Mouse (Mus musculus): ENCODE measurements around the gene Serpina3m. TPM values are rescaled to one million over a fixed set of nuclear protein-coding genes. Genes with fewer than 3 reads are reported as not detected.
"Not testable (repeated sequence)": the region's sequence is repeated elsewhere in the genome, so short reads cannot be mapped to it uniquely, and the experiment has no call there.

The Serpina3m gene
- polyA plus RNA-seq, 1 experiment from 2014 or later, result not detected

DNA sequence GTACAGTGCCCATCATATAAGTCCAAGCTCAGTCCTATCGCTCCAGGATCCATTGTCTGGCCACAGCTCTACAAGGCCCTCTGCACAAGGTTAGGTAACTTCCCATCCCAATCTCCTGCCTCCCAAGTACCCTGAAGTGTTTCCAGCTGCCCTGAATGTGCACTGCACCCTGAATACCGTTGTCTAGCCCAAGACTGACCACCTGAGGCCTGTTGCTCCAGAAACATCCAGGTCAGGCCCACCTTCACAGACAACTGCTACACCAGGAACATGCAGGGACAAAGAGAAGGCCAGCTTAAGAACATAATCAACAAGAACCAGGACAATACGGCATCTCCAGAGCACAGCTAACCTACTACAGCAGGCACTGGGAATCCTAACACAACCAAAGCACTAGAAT is 31.7 kb downstream of the Serpina3m start:
- Histone ChIP-seq H3K4me2 (ENCODE audit: low read depth, low read length) (no peak overlapping the region), H3K27ac (replicated peaks; ENCODE audit: low read depth, low read length) (no peak overlapping the region), H3K4me3 (ENCODE audit: low read depth, low read length) (no peak overlapping the region), H3K9ac (replicated peaks; ENCODE audit: low read length) (no peak overlapping the region), H3K9me3 (replicated peaks; ENCODE audit: control insufficient read depth, low read length) (no peaks in the 10 kb centered on the region), H3K4me1 (ENCODE audit: control insufficient read depth, insufficient read depth, low read length) (no peaks in the 10 kb centered on the region), H3K36me3 (replicated peaks; ENCODE audit: control insufficient read depth, insufficient read depth, low read depth, low read length) (no peaks in the 10 kb centered on the region), H3K27me3 (ENCODE audit: control insufficient read depth, insufficient read depth, low read length) (no peaks in the 10 kb centered on the region)
- no peak for DNase-seq (ENCODE audit: low spot score)
- no peak for ATAC-seq (replicated peaks; ENCODE audit: insufficient number of reproducible peaks, low FRiP score, low TSS enrichment, low read depth)
- WGBS, result 87% methylated on average over 3 of the region's 3 CpGs

DNA sequence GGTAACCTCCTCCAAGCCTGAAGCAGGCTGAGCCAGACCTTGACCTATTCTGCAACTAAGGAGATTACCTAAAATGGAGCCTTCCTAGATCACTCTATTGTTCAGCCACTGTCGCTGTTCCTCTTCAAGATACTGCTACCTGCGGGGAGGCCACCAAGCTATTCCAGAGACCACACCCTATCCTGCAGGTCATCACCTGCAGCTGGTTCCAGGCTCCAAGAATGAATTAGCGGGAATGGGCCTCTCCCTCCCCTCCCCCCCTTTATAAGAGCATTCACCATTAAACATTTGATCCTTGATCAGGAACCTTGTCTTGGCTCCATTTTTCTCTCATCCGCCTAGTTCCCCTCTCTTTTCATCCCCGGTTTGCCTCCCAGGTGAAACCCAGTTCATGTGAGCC is 38.9 kb downstream of the Serpina3m start:
- H3K4me1 ChIP-seq (ENCODE audit: control insufficient read depth, insufficient read depth, low read length); H3K4me2 ChIP-seq (ENCODE audit: low read depth, low read length); H3K27me3 ChIP-seq (ENCODE audit: control insufficient read depth, insufficient read depth, low read length); H3K9me3 ChIP-seq (replicated peaks; ENCODE audit: control insufficient read depth, low read length); H3K36me3 ChIP-seq (replicated peaks; ENCODE audit: control insufficient read depth, insufficient read depth, low read depth, low read length); H3K9ac ChIP-seq (replicated peaks; ENCODE audit: low read length); H3K4me3 ChIP-seq (ENCODE audit: low read depth, low read length); ATAC-seq (replicated peaks; ENCODE audit: insufficient number of reproducible peaks, low FRiP score, low TSS enrichment, low read depth); DNase-seq (ENCODE audit: low spot score); H3K27ac ChIP-seq (replicated peaks; ENCODE audit: low read depth, low read length): not testable (repeated sequence)
- WGBS, result 63% methylated on average over 5 of the region's 5 CpGs

DNA sequence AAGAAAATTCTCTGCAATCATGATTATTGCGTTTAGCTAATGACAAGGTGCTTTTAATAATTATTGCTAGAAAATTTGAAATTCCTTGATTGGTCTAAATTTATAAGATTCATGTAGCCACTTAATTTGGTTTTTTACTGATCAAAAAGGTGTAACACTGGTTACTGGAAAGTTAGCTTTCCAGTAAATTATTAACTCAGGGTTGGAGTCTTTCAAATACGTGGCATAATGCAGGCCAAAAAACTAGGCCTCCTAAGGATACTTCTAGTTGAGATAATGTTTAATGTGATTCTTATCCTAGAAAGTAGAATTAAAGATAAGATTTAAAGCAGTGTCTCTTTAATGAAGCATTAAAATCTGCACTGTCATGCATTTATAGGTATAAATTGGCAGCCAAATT is 40.1 kb downstream of the Serpina3m start:
- H3K9ac ChIP-seq (replicated peaks; ENCODE audit: low read length); ATAC-seq (replicated peaks; ENCODE audit: insufficient number of reproducible peaks, low FRiP score, low TSS enrichment, low read depth): not testable (repeated sequence)

DNA sequence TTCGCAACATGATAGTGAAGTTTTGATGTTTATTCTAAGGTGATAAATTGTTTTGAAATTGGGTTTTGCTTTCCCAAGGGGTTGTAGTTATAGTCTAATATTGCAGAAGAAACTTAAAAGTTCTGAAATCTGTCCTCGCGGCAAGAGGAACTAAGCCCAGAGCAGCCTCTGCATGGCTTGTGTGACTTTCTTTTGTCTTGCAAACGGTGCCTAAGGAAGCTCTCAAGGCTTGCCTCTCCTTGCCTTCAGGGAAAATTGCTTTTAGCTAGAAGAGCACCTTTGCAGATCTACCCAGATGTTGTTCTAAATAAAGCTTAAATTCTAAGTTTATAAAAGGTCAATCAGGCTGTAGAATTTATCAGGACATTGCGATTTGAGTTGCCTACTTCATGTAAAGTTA is 40.5 kb downstream of the Serpina3m start:
- DNase-seq (ENCODE audit: low spot score); H3K36me3 ChIP-seq (replicated peaks; ENCODE audit: control insufficient read depth, insufficient read depth, low read depth, low read length); H3K4me3 ChIP-seq (ENCODE audit: low read depth, low read length); H3K27me3 ChIP-seq (ENCODE audit: control insufficient read depth, insufficient read depth, low read length); ATAC-seq (replicated peaks; ENCODE audit: insufficient number of reproducible peaks, low FRiP score, low TSS enrichment, low read depth); H3K9me3 ChIP-seq (replicated peaks; ENCODE audit: control insufficient read depth, low read length); H3K4me1 ChIP-seq (ENCODE audit: control insufficient read depth, insufficient read depth, low read length); H3K9ac ChIP-seq (replicated peaks; ENCODE audit: low read length); H3K4me2 ChIP-seq (ENCODE audit: low read depth, low read length); H3K27ac ChIP-seq (replicated peaks; ENCODE audit: low read depth, low read length): not testable (repeated sequence)
- 43% methylated on average over 5 of the region's 5 CpGs for WGBS

More for the DNA sequence above, 40.1 kb downstream of the Serpina3m start:
- WGBS, result 69% methylated on average over 2 of the region's 2 CpGs
- H3K27me3 ChIP-seq (ENCODE audit: control insufficient read depth, insufficient read depth, low read length); DNase-seq (ENCODE audit: low spot score); H3K4me2 ChIP-seq (ENCODE audit: low read depth, low read length); H3K9me3 ChIP-seq (replicated peaks; ENCODE audit: control insufficient read depth, low read length); H3K36me3 ChIP-seq (replicated peaks; ENCODE audit: control insufficient read depth, insufficient read depth, low read depth, low read length); H3K4me1 ChIP-seq (ENCODE audit: control insufficient read depth, insufficient read depth, low read length); H3K27ac ChIP-seq (replicated peaks; ENCODE audit: low read depth, low read length); H3K4me3 ChIP-seq (ENCODE audit: low read depth, low read length): not testable (repeated sequence)

DNA sequence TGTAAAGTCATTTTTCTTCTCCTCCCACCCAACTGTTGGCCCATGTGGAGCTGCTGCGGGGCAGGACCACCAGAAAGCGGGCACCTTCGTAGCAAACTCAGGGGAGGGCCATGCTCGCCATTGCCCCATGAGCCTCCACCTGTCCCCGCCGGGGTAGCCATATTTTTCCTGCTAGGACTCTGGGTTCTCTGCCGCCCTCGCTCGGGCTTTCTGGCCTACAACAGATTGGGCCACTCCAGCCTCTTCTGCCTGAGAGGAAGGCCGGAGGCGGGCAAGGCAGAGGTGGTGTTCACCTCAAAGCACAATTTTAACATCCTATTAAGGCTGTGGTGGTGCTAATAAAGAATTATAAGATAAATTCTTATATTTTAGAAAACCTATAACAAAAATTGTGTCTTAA is 41.6 kb downstream of the Serpina3m start:
- Histone ChIP-seq H3K4me3 (ENCODE audit: low read depth, low read length) (no peak overlapping the region), H3K9me3 (replicated peaks; ENCODE audit: control insufficient read depth, low read length) (no peaks in the 10 kb centered on the region), H3K36me3 (replicated peaks; ENCODE audit: control insufficient read depth, insufficient read depth, low read depth, low read length) (no peaks in the 10 kb centered on the region), H3K27me3 (ENCODE audit: control insufficient read depth, insufficient read depth, low read length) (no peaks in the 10 kb centered on the region), H3K9ac (replicated peaks; ENCODE audit: low read length) (no peak overlapping the region), H3K27ac (replicated peaks; ENCODE audit: low read depth, low read length) (no peak overlapping the region), H3K4me1 (ENCODE audit: control insufficient read depth, insufficient read depth, low read length) (no peaks in the 10 kb centered on the region), H3K4me2 (ENCODE audit: low read depth, low read length) (no peak overlapping the region)
- WGBS, result 91% methylated on average over 11 of the region's 11 CpGs
- ATAC-seq (replicated peaks; ENCODE audit: insufficient number of reproducible peaks, low FRiP score, low TSS enrichment, low read depth) (no peak), DNase-seq (ENCODE audit: low spot score) (no peak)

DNA sequence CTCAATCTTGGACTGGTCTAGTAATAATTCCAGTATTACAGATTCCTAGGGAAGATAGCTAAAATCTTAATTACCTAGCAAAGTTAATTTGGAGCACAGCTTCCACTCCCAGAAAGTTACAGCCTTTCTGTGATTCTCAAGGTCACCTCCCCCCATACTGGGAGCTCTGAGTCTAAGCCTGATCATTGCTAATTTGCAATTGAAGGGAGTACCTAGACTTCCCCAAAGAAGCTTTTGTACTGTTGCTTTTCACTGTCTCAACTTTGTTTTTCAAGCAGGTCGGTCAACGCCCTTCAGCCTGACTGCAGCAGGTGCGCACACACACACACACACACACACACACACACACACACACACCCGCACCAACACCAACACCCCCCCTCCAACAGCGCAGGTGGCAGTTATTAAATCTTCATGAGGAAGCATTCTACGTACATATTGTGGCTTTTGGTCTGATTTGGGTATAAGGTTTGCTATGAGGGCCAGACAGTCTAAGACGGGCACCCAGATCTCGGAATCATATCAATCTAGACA is 42.9 kb downstream of the Serpina3m start:
- H3K27me3 ChIP-seq (ENCODE audit: control insufficient read depth, insufficient read depth, low read length); H3K36me3 ChIP-seq (replicated peaks; ENCODE audit: control insufficient read depth, insufficient read depth, low read depth, low read length); H3K4me3 ChIP-seq (ENCODE audit: low read depth, low read length); H3K9me3 ChIP-seq (replicated peaks; ENCODE audit: control insufficient read depth, low read length); DNase-seq (ENCODE audit: low spot score); H3K4me1 ChIP-seq (ENCODE audit: control insufficient read depth, insufficient read depth, low read length); ATAC-seq (replicated peaks; ENCODE audit: insufficient number of reproducible peaks, low FRiP score, low TSS enrichment, low read depth); H3K9ac ChIP-seq (replicated peaks; ENCODE audit: low read length); H3K4me2 ChIP-seq (ENCODE audit: low read depth, low read length); H3K27ac ChIP-seq (replicated peaks; ENCODE audit: low read depth, low read length): not testable (repeated sequence)
- 85% methylated on average over 8 of the region's 8 CpGs for WGBS

DNA sequence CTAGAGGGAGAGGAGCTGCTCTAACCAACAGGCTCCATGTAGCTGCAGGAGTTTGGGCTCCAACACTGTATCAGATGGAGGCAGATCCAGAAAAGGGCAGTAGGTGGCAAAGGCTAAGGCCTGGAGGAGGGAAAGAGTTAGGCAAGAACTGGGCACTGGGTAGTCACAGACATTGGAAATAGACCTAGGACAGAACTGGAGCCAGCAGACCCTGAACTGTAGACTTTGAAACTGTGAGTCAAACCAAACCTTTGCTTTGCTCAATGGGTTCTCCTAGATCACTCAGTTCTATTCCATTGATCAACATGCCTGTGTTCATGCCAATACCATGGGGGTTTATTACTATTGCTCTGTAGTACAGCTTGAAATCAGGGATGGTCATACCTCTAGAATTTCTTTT is 47.7 kb downstream of the Serpina3m start:
- H3K9me3 ChIP-seq (replicated peaks; ENCODE audit: control insufficient read depth, low read length); H3K4me2 ChIP-seq (ENCODE audit: low read depth, low read length); H3K9ac ChIP-seq (replicated peaks; ENCODE audit: low read length); DNase-seq (ENCODE audit: low spot score); H3K4me1 ChIP-seq (ENCODE audit: control insufficient read depth, insufficient read depth, low read length); H3K36me3 ChIP-seq (replicated peaks; ENCODE audit: control insufficient read depth, insufficient read depth, low read depth, low read length); H3K27ac ChIP-seq (replicated peaks; ENCODE audit: low read depth, low read length); H3K4me3 ChIP-seq (ENCODE audit: low read depth, low read length); H3K27me3 ChIP-seq (ENCODE audit: control insufficient read depth, insufficient read depth, low read length); ATAC-seq (replicated peaks; ENCODE audit: insufficient number of reproducible peaks, low FRiP score, low TSS enrichment, low read depth): not testable (repeated sequence)

DNA sequence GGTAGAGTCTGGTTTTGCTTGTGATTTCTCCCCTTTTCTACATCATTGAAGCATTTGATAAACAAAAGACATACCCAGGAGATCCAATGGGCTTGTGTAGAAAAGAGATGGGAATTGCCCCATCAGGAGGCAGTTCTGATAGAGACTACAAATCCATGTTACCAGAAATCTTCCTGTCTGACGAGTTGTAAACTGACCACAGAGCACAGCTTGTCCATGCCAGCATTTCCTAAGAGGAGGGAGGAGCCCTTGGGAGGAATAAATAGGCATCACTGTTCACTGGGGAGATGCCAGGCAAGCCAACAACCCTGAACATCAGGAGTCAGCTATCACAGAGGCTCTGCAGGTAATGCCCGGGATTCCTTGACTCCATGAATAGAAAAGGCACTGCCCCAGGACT is 48.6 kb downstream of the Serpina3m start:
- not testable (repeated sequence) for H3K27me3 ChIP-seq (ENCODE audit: control insufficient read depth, insufficient read depth, low read length); H3K4me2 ChIP-seq (ENCODE audit: low read depth, low read length); DNase-seq (ENCODE audit: low spot score); H3K27ac ChIP-seq (replicated peaks; ENCODE audit: low read depth, low read length); H3K4me1 ChIP-seq (ENCODE audit: control insufficient read depth, insufficient read depth, low read length); H3K9ac ChIP-seq (replicated peaks; ENCODE audit: low read length); H3K36me3 ChIP-seq (replicated peaks; ENCODE audit: control insufficient read depth, insufficient read depth, low read depth, low read length); ATAC-seq (replicated peaks; ENCODE audit: insufficient number of reproducible peaks, low FRiP score, low TSS enrichment, low read depth); H3K9me3 ChIP-seq (replicated peaks; ENCODE audit: control insufficient read depth, low read length); H3K4me3 ChIP-seq (ENCODE audit: low read depth, low read length)
- 62% methylated on average over 2 of the region's 2 CpGs for WGBS
